Mouse (Mus musculus) skeletal muscle tissue, postnatal 0 days (tissue): Measurements from ENCODE around the gene Olfr788. TPM values are rescaled to one million over a fixed set of nuclear protein-coding genes. Genes with fewer than 3 reads are reported as not detected.

Experiments used
- polyA plus RNA-seq: library from polyadenylated mRNA; unstranded; fragments of >200 nt; fragmentation: Nextera tagmentation; extraction: Ambion mirVana; gene quantifications from 2 replicates; pipeline ENCODE4 v1.2.1, GENCODE M21; 2015

Gene Olfr788
- not detected in 2 replicates for polyA plus RNA-seq

DNA sequence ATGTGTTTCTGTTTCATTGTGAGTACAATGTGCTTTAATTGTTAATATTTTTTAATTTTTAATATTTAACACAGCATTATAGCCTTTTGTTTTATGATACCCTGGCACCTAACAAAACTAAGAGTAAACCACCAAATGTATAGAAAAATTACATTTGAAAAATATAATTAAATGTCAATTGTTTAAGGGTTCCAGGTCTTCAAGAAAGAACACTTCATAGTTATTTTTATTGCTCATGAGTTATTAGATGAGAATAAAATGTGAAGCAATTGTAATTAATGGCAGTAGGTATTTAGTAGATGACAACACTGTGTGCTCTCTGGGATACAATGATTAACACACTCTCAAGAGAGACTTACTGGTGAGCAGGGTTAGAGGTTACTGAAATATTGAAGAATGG, at the start of gene Olfr788:
Gene Olfr788, plus strand, starts transcription at position 301 of the 400 bp plus-strand sequence.

DNA sequence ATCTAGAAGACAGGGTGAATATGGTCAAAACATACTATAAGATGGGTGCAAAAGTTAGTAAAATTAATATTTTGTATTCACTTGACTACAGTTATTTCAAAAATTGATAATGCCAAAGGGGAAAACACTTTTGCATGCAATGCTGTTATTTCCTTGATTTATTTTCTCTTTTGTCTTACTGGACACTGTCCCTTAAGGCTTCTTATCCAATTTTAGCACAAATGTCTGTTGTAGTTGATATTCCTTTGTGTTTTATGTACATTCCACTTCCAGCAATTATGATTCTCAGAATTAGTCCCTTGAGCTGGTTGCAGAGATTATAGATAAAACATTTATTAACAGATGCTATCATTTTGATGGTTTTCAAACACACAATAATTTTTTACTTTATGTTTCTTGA, 43.8 kb upstream of the Olfr788 start, which contains the start of gene Olfr786:
Gene Olfr786, plus strand, starts transcription at position 301 of the 400 bp plus-strand sequence.

DNA sequence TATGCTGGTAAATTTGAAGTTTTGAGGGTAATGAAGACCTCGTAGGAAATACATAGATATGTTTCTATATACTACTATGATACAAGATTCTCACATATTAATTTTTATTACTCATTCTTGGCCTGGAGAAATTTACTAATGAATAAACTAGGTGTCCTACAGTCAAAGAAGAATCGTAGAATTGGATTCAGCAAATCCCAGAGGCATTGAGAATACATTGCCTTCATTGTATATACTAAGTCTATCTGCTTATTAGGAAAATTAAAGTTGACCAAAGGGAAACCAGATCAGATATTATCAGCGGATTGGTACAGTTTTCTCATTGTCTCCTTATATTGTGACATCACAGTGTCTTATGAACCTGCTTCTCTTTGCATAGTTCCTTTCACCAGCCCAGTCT, 9.2 kb upstream of the Olfr788 start, which contains the start of gene Olfr787:
Gene Olfr787, plus strand, starts transcription at position 301 of the 400 bp plus-strand sequence.

DNA sequence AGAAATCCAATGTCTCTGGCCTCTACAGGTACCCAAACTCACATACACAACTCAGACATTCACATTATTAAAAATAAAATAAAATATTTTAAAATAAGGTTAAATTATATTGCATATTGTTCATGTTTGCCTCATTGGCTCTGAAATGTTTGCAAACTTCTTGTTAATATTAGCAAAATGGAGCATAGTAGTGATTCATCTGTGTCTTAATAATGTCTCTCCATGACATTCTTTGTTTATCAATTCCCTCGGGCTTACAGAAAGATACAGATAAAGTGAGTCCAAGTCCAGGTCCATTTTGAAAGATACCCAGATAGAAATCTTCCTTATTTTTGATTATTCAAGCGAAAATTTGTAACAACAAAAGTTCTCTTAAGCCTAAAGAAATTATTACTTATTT, 13.7 kb downstream of the Olfr788 start, which contains the start of gene Olfr789:
Gene Olfr789, plus strand, starts transcription at position 301 of the 400 bp plus-strand sequence.

DNA sequence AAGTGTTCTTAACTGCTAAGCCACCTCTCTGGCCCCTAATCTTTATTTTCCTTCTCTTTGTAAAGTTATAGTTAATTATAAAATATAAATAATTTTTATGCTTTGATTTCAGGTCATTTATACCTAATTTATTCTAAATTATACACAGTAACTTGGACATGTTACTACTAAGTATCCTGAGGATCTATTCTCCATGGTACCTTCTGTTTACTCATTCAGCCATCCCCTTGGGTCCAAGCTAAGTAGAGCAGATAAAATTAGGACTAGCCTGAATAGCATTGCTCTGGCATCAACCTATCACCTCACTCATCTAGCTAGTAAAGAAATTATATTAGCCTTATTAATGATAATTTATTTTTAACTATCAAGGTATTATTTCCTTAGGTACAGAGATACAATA, 27.4 kb downstream of the Olfr788 start, which contains the start of gene Olfr790:
Gene Olfr790, plus strand, starts transcription at position 301 of the 400 bp plus-strand sequence.

DNA sequence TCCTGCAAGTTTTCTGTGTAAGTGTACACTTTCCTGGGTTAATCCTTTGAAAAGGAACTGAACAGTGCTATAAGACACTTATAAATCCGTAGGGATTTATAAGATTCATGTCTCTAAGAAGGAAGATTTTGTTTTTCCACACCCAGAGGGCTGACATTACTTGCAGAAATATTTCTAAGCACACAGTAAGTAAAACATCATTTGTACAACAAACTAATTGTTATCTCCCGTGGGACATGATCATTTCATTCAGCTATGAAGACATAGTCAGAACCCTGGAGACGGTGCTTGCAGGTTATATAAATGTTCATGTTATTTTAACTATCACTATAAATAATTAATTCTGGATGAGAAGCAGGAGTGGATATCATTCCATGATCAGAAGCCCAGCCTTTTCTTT, 50.7 kb downstream of the Olfr788 start, which contains the start of gene Olfr791:
Gene Olfr791, plus strand, starts transcription at position 301 of the 400 bp plus-strand sequence.

Other genes with a start within 250 kb of the Olfr788 start
- gene Olfr774, start 234.8 kb upstream of the Olfr788 start, polyA plus RNA-seq, result not detected in 2 replicates
- gene Olfr775, start 222.6 kb upstream of the Olfr788 start, polyA plus RNA-seq, result not detected in 2 replicates
- gene Olfr776, start 211.9 kb upstream of the Olfr788 start, polyA plus RNA-seq, result not detected in 2 replicates
- gene Olfr777, start 199.5 kb upstream of the Olfr788 start, polyA plus RNA-seq, result not detected in 2 replicates
- not detected in 2 replicates for gene Olfr780, start 152.9 kb upstream of the Olfr788 start, polyA plus RNA-seq
- gene Olfr781, start 142.1 kb upstream of the Olfr788 start, polyA plus RNA-seq, result not detected in 2 replicates
- not detected in 2 replicates for gene Olfr782, start 122.1 kb upstream of the Olfr788 start, polyA plus RNA-seq
- 0.06 TPM in 1 of 2 replicates, not detected in the other for gene Olfr784, start 86.9 kb upstream of the Olfr788 start, polyA plus RNA-seq
- not detected in 2 replicates for gene Olfr785, start 65.6 kb upstream of the Olfr788 start, polyA plus RNA-seq
- gene Olfr786, start 43.7 kb upstream of the Olfr788 start, polyA plus RNA-seq, result not detected in 2 replicates
- not detected in 2 replicates for gene Olfr787, start 9.1 kb upstream of the Olfr788 start, polyA plus RNA-seq
- gene Olfr789, start 13.8 kb downstream of the Olfr788 start, polyA plus RNA-seq, result not detected in 2 replicates
- gene Olfr790, start 27.5 kb downstream of the Olfr788 start, polyA plus RNA-seq, result not detected in 2 replicates
- gene Olfr791, start 50.8 kb downstream of the Olfr788 start, polyA plus RNA-seq, result not detected in 2 replicates
- gene Olfr792, start 68.2 kb downstream of the Olfr788 start, polyA plus RNA-seq, result not detected in 2 replicates
- not detected in 2 replicates for gene Olfr794, start 96.7 kb downstream of the Olfr788 start, polyA plus RNA-seq
- not detected in 2 replicates for gene Olfr796, start 141.6 kb downstream of the Olfr788 start, polyA plus RNA-seq
- not detected in 2 replicates for gene Olfr798, start 156.9 kb downstream of the Olfr788 start, polyA plus RNA-seq
- not detected in 2 replicates for gene Olfr799, start 166.5 kb downstream of the Olfr788 start, polyA plus RNA-seq
- gene Olfr800, start 186.7 kb downstream of the Olfr788 start, polyA plus RNA-seq, result not detected in 2 replicates
- gene Olfr801, start 202.9 kb downstream of the Olfr788 start, polyA plus RNA-seq, result not detected in 2 replicates
- gene Olfr802, start 217.2 kb downstream of the Olfr788 start, polyA plus RNA-seq, result not detected in 2 replicates
- gene Olfr803, start 223.3 kb downstream of the Olfr788 start, polyA plus RNA-seq, result not detected in 2 replicates
- gene Olfr804, start 232.2 kb downstream of the Olfr788 start, polyA plus RNA-seq, result not detected in 2 replicates